In the genomic region with DNA sequence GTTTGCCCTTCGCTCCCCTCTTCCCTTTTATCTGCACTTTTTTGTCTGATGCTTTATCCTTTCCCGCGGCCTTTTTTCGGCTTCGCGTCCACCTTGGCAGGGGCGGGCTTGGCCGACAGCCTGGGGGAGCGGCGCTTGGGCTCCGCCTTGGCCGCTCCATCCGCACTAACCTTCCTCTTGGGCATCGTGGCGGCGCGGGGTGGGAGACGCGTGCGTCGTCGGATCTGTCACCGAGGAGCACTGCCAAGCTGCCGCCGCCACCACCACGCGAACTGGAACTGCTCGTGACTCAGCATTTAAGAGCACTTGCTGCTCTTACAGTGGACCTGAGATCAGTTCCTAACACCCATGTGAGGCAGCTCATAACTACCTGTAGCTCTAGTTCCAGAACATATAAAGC, we compare ENCODE assay signal across 8 mouse cellular contexts. TPM values are rescaled to one million over a fixed set of nuclear protein-coding genes. Genes with fewer than 3 reads are reported as not detected.
DNase-seq lines count a peak whose midpoint lies in the region; ATAC-seq lines count a peak whose summit lies in the region.
"Not testable (repeated sequence)": the region's sequence is repeated elsewhere in the genome, so short reads cannot be mapped to it uniquely, and the experiment has no call there.

No protein-coding gene starts in this region.

- H3K27me3 ChIP-seq in heart, embryonic 10.5 days (ENCODE audit: insufficient read depth, poor library complexity, severe bottlenecking); intestine, embryonic 16.5 days (replicated peaks; ENCODE audit: control insufficient read depth, insufficient read depth, low read length); limb, embryonic 11.5 days (ENCODE audit: control insufficient read depth, insufficient read depth, low read length): not testable (repeated sequence)

- not testable (repeated sequence) for H3K27ac ChIP-seq in brown adipose tissue, adult 24 weeks (replicated peaks; ENCODE audit: low read depth, low read length); intestine, embryonic 16.5 days (ENCODE audit: low read length); limb, embryonic 11.5 days (replicated peaks; ENCODE audit: low read depth, low read length)
- peak overlapping the region; percentile 82 for H3K27ac ChIP-seq in heart, embryonic 10.5 days

- H3K4me3 ChIP-seq in brown adipose tissue, adult 24 weeks (ENCODE audit: insufficient read depth, low read depth, low read length): peak overlapping the region; percentile 35
- peak overlapping the region; percentile 55 for H3K4me3 ChIP-seq in heart, embryonic 10.5 days
- H3K4me3 ChIP-seq in intestine, embryonic 16.5 days (ENCODE audit: low read length): peak overlapping the region; percentile 42
- peak overlapping the region; percentile 25 for H3K4me3 ChIP-seq in limb, embryonic 11.5 days (ENCODE audit: low read depth, low read length)

- WGBS in heart, embryonic 10.5 days: 2% methylated on average over 28 of the region's 28 CpGs
- WGBS in intestine, embryonic 16.5 days: 4% methylated on average over 28 of the region's 28 CpGs
- WGBS in limb, embryonic 11.5 days: 3% methylated on average over 28 of the region's 28 CpGs

- H3K9me3 ChIP-seq in heart, embryonic 10.5 days; intestine, embryonic 16.5 days (ENCODE audit: control insufficient read depth, low read length); limb, embryonic 11.5 days (ENCODE audit: control insufficient read depth, low read length): not testable (repeated sequence)

- not testable (repeated sequence) for DNase-seq in heart, embryonic 10.5 days (ENCODE audit: low spot score)
- peak; percentile 51 for DNase-seq in limb, embryonic 11.5 days (ENCODE audit: low spot score)
- peak; percentile 47 to 61 for DNase-seq in lung, postnatal 4 days
- peak; percentile 25 for DNase-seq in ovary, postnatal 10 days (ENCODE audit: low spot score)
- peak; percentile 14 for DNase-seq in urinary bladder, postnatal 14 days (ENCODE audit: low spot score)

- ATAC-seq in erythroblast, adult 5-6 weeks (replicated peaks; ENCODE audit: low FRiP score, poor library complexity, severe bottlenecking): peak; percentile 86
- ATAC-seq in intestine, embryonic 16.5 days: 0 out of 2 replicates have a peak, but pooled peaks have one; percentile 5
- not testable (repeated sequence) for ATAC-seq in limb, embryonic 11.5 days (ENCODE audit: insufficient number of reproducible peaks, low FRiP score, low TSS enrichment, low read depth)

- H3K9ac ChIP-seq in intestine, embryonic 16.5 days (ENCODE audit: low read depth, low read length): peak overlapping the region; percentile 48; the same call in 1 of the 2 replicates
- not testable (repeated sequence) for H3K9ac ChIP-seq in limb, embryonic 11.5 days (ENCODE audit: low read length)

- not testable (repeated sequence) for H3K36me3 ChIP-seq in heart, embryonic 10.5 days; intestine, embryonic 16.5 days (ENCODE audit: control insufficient read depth, insufficient read depth, low read length); limb, embryonic 11.5 days (ENCODE audit: control insufficient read depth, insufficient read depth, low read length)

- not testable (repeated sequence) for H3K4me1 ChIP-seq in brown adipose tissue, adult 24 weeks (ENCODE audit: control insufficient read depth, insufficient read depth, insufficient read length, low read length); intestine, embryonic 16.5 days (ENCODE audit: control insufficient read depth, insufficient read depth, low read length); limb, embryonic 11.5 days (ENCODE audit: control insufficient read depth, insufficient read depth, low read length)
- H3K4me1 ChIP-seq in heart, embryonic 10.5 days: peaks cover 34% of the 10 kb centered on the region

- H3K4me2 ChIP-seq in intestine, embryonic 16.5 days (ENCODE audit: low read depth, low read length): peak overlapping the region; percentile 73
- peak overlapping the region; percentile 51 for H3K4me2 ChIP-seq in limb, embryonic 11.5 days (ENCODE audit: low read depth, severe bottlenecking)

RNA-seq across cellular contexts. Expression of a gene that starts 20.9 kb away (rescaled TPM):
- polyA plus RNA-seq in brown adipose tissue, adult 24 weeks (2012; ENCODE audit: insufficient read depth, insufficient read length, missing spikeins): 8.8 and 18.9 TPM in 2 replicates
- not detected in 2 replicates for total RNA-seq in erythroblast, adult 5-6 weeks (2015; ENCODE audit: low replicate concordance)
- total RNA-seq in erythroblast, adult 5-6 weeks (2017; ENCODE audit: low replicate concordance): not detected in 2 replicates
- 1,777 and 2,791 TPM in 2 replicates for polyA plus RNA-seq in heart, embryonic 10.5 days (2016; fragmentation: Nextera tagmentation; extraction: Ambion mirVana)
- polyA plus RNA-seq in intestine, embryonic 16.5 days (2015; fragmentation: Nextera tagmentation; extraction: Ambion mirVana): 4.7 and 6.3 TPM in 2 replicates
- polyA plus RNA-seq in limb, embryonic 11.5 days (2014; fragmentation: Nextera tagmentation; extraction: Ambion mirVana): 4.1 and 6.0 TPM in 2 replicates

RNA-seq across cellular contexts. Expression of a gene that starts 21.0 kb away (rescaled TPM):
- 16.7 and 25.0 TPM in 2 replicates for polyA plus RNA-seq in brown adipose tissue, adult 24 weeks (2012; ENCODE audit: insufficient read depth, insufficient read length, missing spikeins)
- 32.6 and 41.5 TPM in 2 replicates for total RNA-seq in erythroblast, adult 5-6 weeks (2015; ENCODE audit: low replicate concordance)
- total RNA-seq in erythroblast, adult 5-6 weeks (2017; ENCODE audit: low replicate concordance): 23.7 and 28.3 TPM in 2 replicates
- 39.0 and 39.8 TPM in 2 replicates for polyA plus RNA-seq in heart, embryonic 10.5 days (2016; fragmentation: Nextera tagmentation; extraction: Ambion mirVana)
- polyA plus RNA-seq in intestine, embryonic 16.5 days (2015; fragmentation: Nextera tagmentation; extraction: Ambion mirVana): 20.5 and 24.4 TPM in 2 replicates
- polyA plus RNA-seq in limb, embryonic 11.5 days (2014; fragmentation: Nextera tagmentation; extraction: Ambion mirVana): 57.6 and 64.2 TPM in 2 replicates

RNA-seq across cellular contexts. Expression of a gene that starts 36.4 kb away (rescaled TPM):
- 0.71 and 0.83 TPM in 2 replicates for polyA plus RNA-seq in brown adipose tissue, adult 24 weeks (2012; ENCODE audit: insufficient read depth, insufficient read length, missing spikeins)
- 0.84 and 4.2 TPM in 2 replicates for total RNA-seq in erythroblast, adult 5-6 weeks (2015; ENCODE audit: low replicate concordance)
- 3.0 and 3.1 TPM in 2 replicates for total RNA-seq in erythroblast, adult 5-6 weeks (2017; ENCODE audit: low replicate concordance)
- 9.1 and 9.9 TPM in 2 replicates for polyA plus RNA-seq in heart, embryonic 10.5 days (2016; fragmentation: Nextera tagmentation; extraction: Ambion mirVana)
- 4.9 and 5.5 TPM in 2 replicates for polyA plus RNA-seq in intestine, embryonic 16.5 days (2015; fragmentation: Nextera tagmentation; extraction: Ambion mirVana)
- polyA plus RNA-seq in limb, embryonic 11.5 days (2014; fragmentation: Nextera tagmentation; extraction: Ambion mirVana): 1.1 and 1.4 TPM in 2 replicates

Comparison
In these comparisons a context has a peak if more than half of its experiments do, and no peak if none do; other contexts are left out.
1. RNA of a gene that starts 20.9 kb away (polyA plus RNA-seq): 1,777 to 2,791 TPM in heart, embryonic 10.5 days; 8.8 to 18.9 TPM in brown adipose tissue, adult 24 weeks, 4.1 to 6.0 TPM in limb, embryonic 11.5 days and 4.7 to 6.3 TPM in intestine, embryonic 16.5 days; every median in the first group is over 10 times any median in the second.
2. Peak in every context shown above with its lines, with median percentiles within 50 percentile points of each other: H3K4me3 ChIP-seq.